Mouse (Mus musculus): ENCODE data around the gene Evl.

The Evl gene

GRCm38 (mm10) chr12:108590131-108590530 is 35.6 kb downstream of the Evl start:
- no peak for DNase-seq (ENCODE audit: low read depth, low spot score)

- DNase-seq (ENCODE audit: low read depth, low spot score): no peak
These were observed 37.1 kb downstream of the Evl start for GRCm38 (mm10) chr12:108591586-108591985.

GRCm38 (mm10) chr12:108592866-108593265 is 38.3 kb downstream of the Evl start:
- DNase-seq (ENCODE audit: low read depth, low spot score): no peak

GRCm38 (mm10) chr12:108600864-108601263 is 46.3 kb downstream of the Evl start:
- DNase-seq (ENCODE audit: low read depth, low spot score): no peak

- DNase-seq (ENCODE audit: low read depth, low spot score): peak; percentile 11
These were observed 46.8 kb downstream of the Evl start for GRCm38 (mm10) chr12:108601326-108601725.

GRCm38 (mm10) chr12:108604546-108604945 is 50.0 kb downstream of the Evl start:
- DNase-seq (ENCODE audit: low read depth, low spot score): peak; percentile 51

GRCm38 (mm10) chr12:108605521-108606281 is 51.2 kb downstream of the Evl start:
- peak; percentile 48 for DNase-seq (ENCODE audit: low read depth, low spot score)

DNA sequence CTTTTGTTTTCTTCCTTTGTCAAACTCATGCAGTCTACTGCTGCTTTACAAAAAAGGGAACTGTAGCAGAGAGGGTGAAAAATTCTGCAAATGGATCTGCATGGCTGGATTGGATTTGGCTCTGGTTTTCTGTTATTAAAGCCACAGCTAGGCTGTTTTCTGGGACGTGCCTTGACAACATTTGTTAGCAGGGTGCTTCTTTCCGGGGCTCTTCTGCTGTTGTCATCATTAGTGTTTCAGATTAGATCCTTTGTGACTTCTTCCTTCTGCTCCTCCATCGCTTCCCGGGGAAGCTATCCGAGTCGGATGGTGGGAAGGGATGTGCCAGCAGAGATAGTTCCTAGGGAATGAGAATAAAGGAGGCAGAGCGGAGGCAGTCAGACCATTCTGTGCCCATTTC is 51.8 kb downstream of the Evl start:
- no peak for DNase-seq (ENCODE audit: low read depth, low spot score)

DNA sequence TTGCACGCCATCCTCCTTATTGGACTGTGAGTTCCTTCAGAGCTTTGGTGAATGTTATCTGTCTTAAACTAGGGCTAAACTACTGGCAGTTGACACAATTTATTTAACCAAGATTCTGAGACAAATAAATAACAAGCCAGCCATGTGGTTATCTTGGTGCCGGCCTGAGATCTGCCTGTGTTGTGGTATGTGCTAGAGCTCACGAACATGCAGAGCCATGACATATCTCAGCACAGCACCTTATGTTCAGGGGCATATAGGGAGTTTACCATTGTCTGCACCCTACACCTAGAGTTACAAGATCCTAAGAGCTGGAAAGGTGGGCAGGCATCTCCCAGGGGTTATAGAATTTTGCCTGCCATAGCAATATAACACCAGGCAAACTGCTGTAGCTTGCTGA is 54.9 kb downstream of the Evl start:
- DNase-seq (ENCODE audit: low read depth, low spot score): no peak

GRCm38 (mm10) chr12:108610255-108610654 is 55.7 kb downstream of the Evl start:
- DNase-seq (ENCODE audit: low read depth, low spot score): no peak

GRCm38 (mm10) chr12:108613081-108613480 is 58.6 kb downstream of the Evl start:
- DNase-seq (ENCODE audit: low read depth, low spot score): peak; percentile 89

- no peak for DNase-seq (ENCODE audit: low read depth, low spot score)
These were observed 63.0 kb downstream of the Evl start for GRCm38 (mm10) chr12:108617511-108617910.

GRCm38 (mm10) chr12:108619853-108620416 is 65.4 kb downstream of the Evl start:
- no peak for DNase-seq (ENCODE audit: low read depth, low spot score)

DNA sequence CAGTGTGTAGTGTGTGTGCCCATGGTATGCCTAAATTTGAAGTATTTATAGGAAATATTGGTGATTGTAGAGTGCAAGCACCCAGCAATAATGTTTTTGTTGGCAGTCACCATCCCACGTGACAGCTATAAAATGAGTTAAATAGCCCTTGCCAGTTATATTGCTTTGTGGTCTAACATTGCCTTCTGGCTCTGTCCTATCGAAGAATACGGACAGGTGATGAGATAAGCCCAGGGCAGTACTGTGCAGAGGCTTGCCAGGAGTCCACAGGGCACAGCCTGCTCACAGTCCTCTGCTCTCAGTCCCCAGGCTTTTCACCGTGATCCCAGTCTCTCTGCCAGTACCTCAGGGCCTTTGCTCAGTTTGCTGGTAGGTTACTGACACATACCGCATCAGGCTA is 67.9 kb downstream of the Evl start:
- DNase-seq (ENCODE audit: low read depth, low spot score): no peak

GRCm38 (mm10) chr12:108629556-108629955 is 75.0 kb downstream of the Evl start:
- no peak for DNase-seq (ENCODE audit: low read depth, low spot score)

DNA sequence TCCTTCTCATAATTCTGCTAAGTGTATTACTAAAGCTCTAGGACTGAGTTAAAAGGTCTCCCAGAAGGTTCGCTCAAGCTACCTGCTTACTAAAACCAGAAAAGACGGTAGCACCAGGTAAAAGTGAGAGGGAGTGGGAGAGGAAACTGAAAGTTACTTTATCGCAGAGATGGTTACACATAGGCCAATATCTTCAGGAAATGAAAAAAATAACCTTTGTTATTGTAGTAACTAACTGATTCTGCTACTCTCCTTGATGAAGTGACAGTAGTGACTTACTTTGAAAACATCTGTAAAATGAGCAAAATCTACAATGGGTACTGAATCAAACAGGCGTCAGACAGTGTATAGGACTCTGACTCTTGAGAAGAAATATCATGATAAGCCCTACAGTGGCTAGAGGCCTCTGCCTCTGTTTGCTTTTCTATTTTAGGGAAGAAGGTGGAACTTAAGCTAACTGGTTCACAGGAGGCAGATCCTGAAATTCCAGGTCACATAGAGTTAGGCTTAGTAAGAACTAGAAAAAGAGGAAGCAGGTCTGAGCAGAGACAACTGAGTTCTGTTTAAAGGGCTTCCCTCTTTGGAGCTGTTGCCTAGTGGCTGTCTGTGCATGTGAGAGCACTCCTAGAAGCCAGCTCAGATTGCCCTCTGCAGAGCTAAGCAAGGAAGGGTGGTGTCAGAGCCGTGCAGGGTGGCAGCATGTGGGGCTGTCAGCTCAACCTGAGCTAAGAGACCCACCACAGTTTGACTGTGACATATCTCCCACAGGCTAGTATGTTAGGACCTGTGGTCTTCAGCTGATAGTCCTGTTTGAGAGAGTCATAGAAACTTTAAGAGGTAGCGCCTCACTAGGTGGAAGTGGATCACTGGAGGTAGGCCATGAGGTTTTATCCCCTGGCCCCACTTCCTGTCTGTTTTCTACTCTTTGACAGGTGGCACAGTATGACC is 76.5 kb downstream of the Evl start:
- no peak for DNase-seq (ENCODE audit: low read depth, low spot score)

DNA sequence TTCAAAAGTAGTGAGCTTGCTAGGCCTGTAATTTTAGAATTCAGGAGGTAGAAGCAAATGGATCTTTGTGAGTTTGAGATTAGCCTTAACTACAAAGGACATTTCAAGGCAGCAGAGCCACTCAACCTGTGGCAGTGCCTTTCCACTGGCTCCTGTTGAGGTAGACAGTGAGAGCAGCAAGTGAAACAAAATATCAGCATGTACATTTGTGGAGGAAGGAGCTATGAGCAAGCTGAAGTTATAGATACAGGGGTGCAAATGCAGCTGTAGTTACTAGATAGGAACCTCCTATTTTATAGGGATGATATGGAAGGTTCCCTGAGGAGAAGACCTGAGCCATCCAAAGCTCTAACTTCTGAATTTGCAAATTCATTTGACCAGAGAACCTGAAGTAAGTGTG is 78.0 kb downstream of the Evl start:
- DNase-seq (ENCODE audit: low read depth, low spot score): no peak

- no peak for DNase-seq (ENCODE audit: low read depth, low spot score)
These were observed 79.5 kb downstream of the Evl start for GRCm38 (mm10) chr12:108634031-108634430.

DNA sequence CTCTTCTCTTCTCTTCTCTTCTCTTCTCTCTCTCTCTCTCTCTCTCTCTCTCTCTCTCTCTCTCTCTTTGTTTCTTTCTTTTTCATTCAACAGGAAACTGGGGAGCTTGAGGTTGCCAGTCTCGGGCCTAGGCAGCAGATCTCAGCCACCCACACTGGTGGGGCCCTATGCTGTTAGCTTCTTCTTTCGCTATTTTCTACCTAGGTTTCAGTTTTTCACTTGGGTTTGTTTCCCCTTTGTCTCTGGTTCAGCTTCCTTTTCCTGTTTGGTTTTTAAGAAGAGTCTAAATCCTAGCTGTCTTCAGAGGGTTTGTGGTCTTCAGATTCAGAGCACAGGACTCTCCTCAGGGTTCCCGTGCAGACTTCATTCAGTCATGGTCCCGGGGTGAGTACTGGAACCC is 81.0 kb downstream of the Evl start:
- no peak for DNase-seq (ENCODE audit: low read depth, low spot score)

DNA sequence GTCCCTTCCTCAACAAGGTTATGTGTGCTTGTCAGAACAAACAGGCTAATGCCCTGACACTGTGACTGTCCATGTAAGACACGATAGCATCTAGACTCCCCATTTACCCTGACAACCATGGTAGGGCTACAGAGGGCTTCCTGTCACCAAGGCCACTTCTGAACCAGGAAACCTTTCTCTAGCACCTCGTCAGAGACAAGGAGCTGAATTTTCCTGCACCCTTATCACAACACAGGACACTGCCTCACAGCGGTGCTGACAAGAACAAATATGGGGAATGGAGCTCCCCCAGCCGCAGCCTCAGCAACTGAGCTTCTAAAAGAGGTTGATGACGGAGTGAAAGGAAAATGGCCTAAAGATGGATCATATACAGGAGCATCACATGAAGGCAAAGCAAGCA is 82.9 kb downstream of the Evl start:
- no peak for DNase-seq (ENCODE audit: low read depth, low spot score)

- DNase-seq (ENCODE audit: low read depth, low spot score): no peak
These were observed 84.6 kb downstream of the Evl start for GRCm38 (mm10) chr12:108639126-108639525.

DNA sequence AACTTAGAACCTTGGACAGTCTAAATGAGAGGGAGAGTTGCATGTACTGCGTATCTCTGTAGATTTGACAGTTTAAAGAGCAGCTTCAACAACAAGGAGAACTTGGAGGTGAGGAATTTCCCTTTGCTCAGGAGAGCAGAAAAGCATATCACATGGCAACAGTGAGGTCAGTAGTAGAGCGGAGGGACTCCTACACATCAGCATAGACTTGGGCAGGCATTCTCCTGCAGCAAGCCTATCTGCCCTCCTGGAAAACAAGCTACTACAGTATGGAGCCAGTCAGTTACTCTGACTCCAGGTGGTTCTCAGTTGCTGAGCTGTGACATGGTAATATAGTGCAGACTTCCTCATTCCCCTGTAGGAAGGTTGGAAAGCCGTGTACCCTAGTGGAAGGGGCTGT is 87.5 kb downstream of the Evl start:
- DNase-seq (ENCODE audit: low read depth, low spot score): no peak
